In genomic region chr17:56409759-56410158, GRCm38 (mm10) we compare ENCODE assay signal across 11 mouse cellular contexts.
DNase-seq lines count a peak whose midpoint lies in the region; ATAC-seq lines count a peak whose summit lies in the region.
"Had no signal": no experiment of that assay in that cellular context is flagged by ENCODE, and none has a peak within 500 bp of the region (broad histone marks: within the 10 kb centered on the region; RNA-seq: fewer than 3 reads in every experiment).

No protein-coding gene starts in this region.

- peak; percentile 20 for DNase-seq in kidney, adult 9 months
- no peak for DNase-seq in kidney, adult 11 months
- no peak for DNase-seq in forebrain, embryonic 10.5 days (ENCODE audit: extremely low spot score, low spot score)
- no peak for DNase-seq in hindbrain, embryonic 14.5 days (ENCODE audit: low spot score)
- no peak for DNase-seq in T-cell, adult 2 months (ENCODE audit: low spot score)
- no peak for DNase-seq in thymus, adult 18-20 months
- DNase-seq: heart, adult 2 months; thymus, postnatal 25 days had no signal

- 31% methylated on average over 8 of the region's 8 CpGs for WGBS in forebrain, embryonic 10.5 days
- 39% methylated on average over 8 of the region's 8 CpGs for WGBS in hindbrain, embryonic 14.5 days
- 43% methylated on average over 8 of the region's 8 CpGs for WGBS in midbrain, embryonic 13.5 days

- H3K9ac ChIP-seq in hindbrain, embryonic 14.5 days, result no peak overlapping the region
- H3K9ac ChIP-seq in midbrain, embryonic 13.5 days (replicated peaks), result peak overlapping the region; percentile 46

- H3K4me1 ChIP-seq in forebrain, embryonic 10.5 days, result peaks cover 34% of the 10 kb centered on the region
- peaks cover 31% of the 10 kb centered on the region for H3K4me1 ChIP-seq in hindbrain, embryonic 14.5 days (replicated peaks; ENCODE audit: control insufficient read depth, insufficient read depth, low read length)
- H3K4me1 ChIP-seq in midbrain, embryonic 13.5 days (replicated peaks), result peaks cover 42% of the 10 kb centered on the region

- H3K27ac ChIP-seq in forebrain, embryonic 10.5 days, result 0 out of 2 replicates have a peak overlapping the region, but pooled peaks have one; percentile 4
- peak overlapping the region; percentile 50 for H3K27ac ChIP-seq in hindbrain, embryonic 14.5 days
- peak overlapping the region; percentile 79 for H3K27ac ChIP-seq in midbrain, embryonic 13.5 days
- H3K27ac ChIP-seq: heart, adult 2 months; macrophage had no signal

- no peaks in the 10 kb centered on the region for H3K27me3 ChIP-seq in forebrain, embryonic 10.5 days (ENCODE audit: poor library complexity, severe bottlenecking)
- H3K27me3 ChIP-seq in hindbrain, embryonic 14.5 days (ENCODE audit: control insufficient read depth, insufficient read depth, low read length), result no peaks in the 10 kb centered on the region
- no peaks in the 10 kb centered on the region for H3K27me3 ChIP-seq in midbrain, embryonic 13.5 days

- H3K4me2 ChIP-seq in hindbrain, embryonic 14.5 days (replicated peaks), result no peak overlapping the region
- no peak overlapping the region for H3K4me2 ChIP-seq in midbrain, embryonic 13.5 days (replicated peaks)

- H3K9me3 ChIP-seq in forebrain, embryonic 10.5 days, result no peaks in the 10 kb centered on the region
- H3K9me3 ChIP-seq in hindbrain, embryonic 14.5 days (ENCODE audit: control insufficient read depth, low read length), result no peaks in the 10 kb centered on the region
- no peaks in the 10 kb centered on the region for H3K9me3 ChIP-seq in midbrain, embryonic 13.5 days

- peaks cover 65% of the 10 kb centered on the region for H3K36me3 ChIP-seq in forebrain, embryonic 10.5 days (replicated peaks)
- peaks cover 52% of the 10 kb centered on the region for H3K36me3 ChIP-seq in hindbrain, embryonic 14.5 days (replicated peaks; ENCODE audit: control insufficient read depth, insufficient read depth)
- peaks cover 56% of the 10 kb centered on the region for H3K36me3 ChIP-seq in midbrain, embryonic 13.5 days

- ATAC-seq in hindbrain, embryonic 14.5 days (ENCODE audit: low FRiP score), result peak; percentile 19; the same call in 1 of the 2 replicates
- 0 out of 2 replicates have a peak, but pooled peaks have one; percentile 10 for ATAC-seq in midbrain, embryonic 13.5 days
- no peak for ATAC-seq in monocyte, adult 5-6 weeks (replicated peaks; ENCODE audit: insufficient number of reproducible peaks, low FRiP score, low TSS enrichment, poor library complexity, severe bottlenecking)

- H3K4me3 ChIP-seq in forebrain, embryonic 10.5 days, result no peak overlapping the region
- no peak overlapping the region for H3K4me3 ChIP-seq in hindbrain, embryonic 14.5 days (replicated peaks; ENCODE audit: low read length)
- no peak overlapping the region for H3K4me3 ChIP-seq in midbrain, embryonic 13.5 days (replicated peaks)
- H3K4me3 ChIP-seq: heart, adult 2 months had no signal

Comparison
In these comparisons a context has a peak if more than half of its experiments do, and no peak if none do; other contexts are left out.
1. H3K27ac ChIP-seq: peak in every context shown above with its lines; median percentile 79 in midbrain, embryonic 13.5 days; 50 in hindbrain, embryonic 14.5 days; 4 in forebrain, embryonic 10.5 days.